Mouse (Mus musculus) cerebral cortex, adult 2 months (tissue): ENCODE data around the gene Cd81.

Experiments used
- WGBS: fragments of 180-500 bp; shearing (Covaris S2); methylation state at CpG from one replicate; pipeline ENCODE4 v1.1.7; 2018; 5-methylcytosine and 5-hydroxymethylcytosine counted together

The Cd81 gene

GRCm38 (mm10) chr7:143049841-143050816 lies 2.4 kb upstream of the Cd81 start:
- WGBS, result 90% methylated on average over 3 of the region's 3 CpGs

GRCm38 (mm10) chr7:143051316-143051715 lies 1.2 kb upstream of the Cd81 start:
- 76% methylated on average over 2 of the region's 2 CpGs for WGBS

GRCm38 (mm10) chr7:143053008-143053899 lies 715 bp downstream of the Cd81 start:
- under 1% methylated on average over 46 of the region's 46 CpGs for WGBS

- WGBS, result 21% methylated on average over 11 of the region's 11 CpGs
Measured at GRCm38 (mm10) chr7:143053961-143054611, 1.5 kb downstream of the Cd81 start.

- WGBS, result 14% methylated on average over 3 of the region's 3 CpGs
Measured at GRCm38 (mm10) chr7:143054612-143054965, 2.0 kb downstream of the Cd81 start.

GRCm38 (mm10) chr7:143055001-143055400 lies 2.5 kb downstream of the Cd81 start:
- WGBS, result 60% methylated on average over 3 of the region's 3 CpGs

- WGBS, result 33% methylated on average over 11 of the region's 11 CpGs
Measured at GRCm38 (mm10) chr7:143055499-143056186, 3.1 kb downstream of the Cd81 start.

GRCm38 (mm10) chr7:143057023-143057422 lies 4.5 kb downstream of the Cd81 start:
- WGBS, result 64% methylated on average over 5 of the region's 5 CpGs

GRCm38 (mm10) chr7:143057667-143058220 lies 5.2 kb downstream of the Cd81 start:
- WGBS, result 70% methylated on average over 9 of the region's 9 CpGs

- 47% methylated on average over 5 of the region's 5 CpGs for WGBS
Measured at GRCm38 (mm10) chr7:143058221-143058697, 5.7 kb downstream of the Cd81 start.

GRCm38 (mm10) chr7:143059202-143059870 lies 6.8 kb downstream of the Cd81 start:
- 24% methylated on average over 5 of the region's 5 CpGs for WGBS

GRCm38 (mm10) chr7:143062704-143063103 lies 10.2 kb downstream of the Cd81 start:
- WGBS, result 53% methylated on average over 2 of the region's 2 CpGs

GRCm38 (mm10) chr7:143064226-143064625 lies 11.7 kb downstream of the Cd81 start:
- 44% methylated on average over 6 of the region's 6 CpGs for WGBS

- WGBS, result 95% methylated on average over 2 of the region's 2 CpGs
Measured at GRCm38 (mm10) chr7:143065692-143066091, 13.2 kb downstream of the Cd81 start.

GRCm38 (mm10) chr7:143067469-143067868 lies 14.9 kb downstream of the Cd81 start:
- WGBS, result 54% methylated on average over 2 of the region's 2 CpGs

GRCm38 (mm10) chr7:143067897-143068296 lies 15.4 kb downstream of the Cd81 start:
- WGBS, result 83% methylated on average over 3 of the region's 3 CpGs

- 38% methylated on average over 13 of the region's 13 CpGs for WGBS
Measured at GRCm38 (mm10) chr7:143068316-143068881, 15.9 kb downstream of the Cd81 start.

- under 1% methylated on average over 51 of the region's 51 CpGs for WGBS
Measured at GRCm38 (mm10) chr7:143068882-143069591, 16.5 kb downstream of the Cd81 start, which contains the start of gene Tssc4. Gene Tssc4 (plus strand): TSS chr7:143069249.

- 7% methylated on average over 30 of the region's 30 CpGs for WGBS
Measured at GRCm38 (mm10) chr7:143069751-143070400, 17.3 kb downstream of the Cd81 start.
